Mouse (Mus musculus): ENCODE measurements around the gene Klhl2. TPM values are rescaled to one million over a fixed set of nuclear protein-coding genes. Genes with fewer than 3 reads are reported as not detected.

Klhl2 gene
- total and polyA plus RNA-seq, 3 experiments = 11.5 to 12.1 TPM; not detected in 1

DNA sequence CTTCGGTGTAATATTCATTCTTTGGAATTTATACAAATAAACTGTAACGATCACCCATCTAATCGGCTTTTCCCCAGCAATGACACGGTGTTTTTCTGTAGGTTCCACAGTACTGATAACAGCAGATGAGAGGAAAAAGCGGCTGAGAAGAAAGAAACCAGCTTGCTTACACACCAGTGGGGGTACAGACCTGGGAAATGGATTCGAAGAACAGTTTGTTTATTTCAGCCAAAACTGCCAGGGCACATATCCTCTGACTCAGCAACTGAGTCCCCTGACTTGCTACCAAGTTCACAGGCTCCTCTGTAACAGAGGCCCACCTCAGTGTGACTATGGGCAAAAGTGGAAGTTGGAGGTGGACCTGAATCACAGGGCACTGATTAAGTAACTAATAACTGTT is 67.9 kb downstream of the Klhl2 start (continued):
- no peak for TF ChIP-seq BHLHE40 (IDR thresholded peaks at IDR 0.05; ENCODE audit: borderline replicate concordance, low read depth, low read length)
- TF ChIP-seq RAD21 (IDR thresholded peaks at IDR 0.05; ENCODE audit: low read depth, low read length) = no peak
- TF ChIP-seq MEF2A (IDR thresholded peaks at IDR 0.05; ENCODE audit: extremely low read depth, insufficient replicate concordance, low read depth, low read length, poor library complexity, severe bottlenecking) = no peak
- TF ChIP-seq EP300 (IDR thresholded peaks at IDR 0.05; ENCODE audit: low read depth in 1 of 2, low read length in 2 of 2) = peak; percentile 50 to 70
- TF ChIP-seq JUND (IDR thresholded peaks at IDR 0.05; ENCODE audit: low read depth, low read length) = no peak
- no peak for TF ChIP-seq ZNF384 (IDR thresholded peaks at IDR 0.05; ENCODE audit: low read depth, low read length)
- TF ChIP-seq SIN3A (IDR thresholded peaks at IDR 0.05; ENCODE audit: low read length) = 0 out of 2 replicates have a peak, but pooled peaks have one; percentile 7
- TF ChIP-seq ZC3H11A (IDR thresholded peaks at IDR 0.05; ENCODE audit: low read depth, low read length) = no peak
- no peak for TF ChIP-seq KAT2A (conservative IDR thresholded peaks at IDR 0.05; ENCODE audit: low read depth, low read length)
- TF ChIP-seq TCF12 (IDR thresholded peaks at IDR 0.05; ENCODE audit: low read depth, low read length) = no peak

DNA sequence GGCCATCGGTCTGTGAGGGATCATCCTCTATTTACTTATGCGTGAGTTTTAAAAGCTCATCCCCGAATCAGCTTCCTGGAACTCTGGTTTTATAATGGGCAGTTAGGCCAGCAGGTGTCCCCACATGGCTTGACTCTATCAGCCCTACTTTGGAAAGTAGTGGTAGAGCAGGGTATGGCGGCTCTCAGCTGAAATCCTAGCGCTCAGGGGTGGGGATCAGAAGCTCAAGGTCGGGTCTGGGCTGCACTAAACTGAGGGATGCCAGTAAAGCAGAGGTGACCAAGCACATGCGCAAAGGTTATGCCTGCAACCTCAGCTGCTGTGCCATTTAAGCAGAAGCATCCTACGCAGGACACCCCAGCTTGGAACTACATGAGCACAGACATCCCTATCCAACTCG is 71.9 kb downstream of the Klhl2 start:
- H3K9ac ChIP-seq (ENCODE audit: control insufficient read depth, low read depth, low read length, poor library complexity, severe bottlenecking) = no peak overlapping the region
- no peak overlapping the region for H3K27ac ChIP-seq (ENCODE audit: control insufficient read depth, low read depth, low read length)
- peaks cover 0 to 7% of the 10 kb centered on the region in 2 experiments; a peak in 2 of 4 replicates for H3K36me3 ChIP-seq (ENCODE audit: control insufficient read depth in 1 of 2, insufficient read depth in 2 of 2, low read length in 2 of 2)

DNA sequence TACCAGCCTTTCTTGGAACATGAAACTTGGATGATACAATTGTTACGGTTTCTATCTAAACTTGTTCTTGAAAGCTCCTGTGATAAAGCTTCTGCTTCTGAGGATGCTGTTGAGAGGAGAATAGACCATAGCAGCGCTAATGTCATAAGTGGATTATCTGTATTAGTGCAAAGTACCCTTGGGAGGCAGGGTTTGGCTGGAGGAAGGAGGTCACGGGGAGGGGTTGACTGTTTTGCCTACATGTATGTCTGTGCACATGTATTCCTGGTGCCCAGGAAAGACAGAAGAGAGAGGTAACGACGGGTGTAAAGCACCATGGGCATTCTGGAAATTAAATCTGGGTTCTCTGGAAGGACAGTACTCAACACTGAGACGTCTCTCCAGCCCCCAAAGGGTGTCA is 75.7 kb downstream of the Klhl2 start:
- DNase-seq (ENCODE audit: low read depth, low spot score) = no peak
- Histone ChIP-seq H3K4me1 (ENCODE audit: control insufficient read depth in 1 of 2, insufficient read depth in 2 of 2, low read length in 2 of 2) (no peaks in the 10 kb centered on the region), H3K79me2 (ENCODE audit: control insufficient read depth, insufficient read depth, low read length, poor library complexity) (no peaks in the 10 kb centered on the region), H3K27ac (ENCODE audit: control insufficient read depth, low read depth, low read length) (no peak overlapping the region), H3K9ac (ENCODE audit: control insufficient read depth, low read depth, low read length, poor library complexity, severe bottlenecking) (no peak overlapping the region), H3K4me3 (ENCODE audit: control insufficient read depth in 1 of 2, insufficient read depth in 1 of 2, low read depth in 2 of 2, low read length in 2 of 2) (no peak overlapping the region), H3K36me3 (ENCODE audit: control insufficient read depth in 1 of 2, insufficient read depth in 2 of 2, low read length in 2 of 2) (peaks cover 0 to 3% of the 10 kb centered on the region in 2 experiments; a peak in 1 of 4 replicates), H3K27me3 (ENCODE audit: control insufficient read depth in 1 of 2, insufficient read depth in 2 of 2, low read length in 2 of 2) (no peaks in the 10 kb centered on the region), H3K9me3 (replicated peaks; ENCODE audit: insufficient read depth, low read length) (no peaks in the 10 kb centered on the region)
- no peak for TF ChIP-seq NRF1 (IDR thresholded peaks at IDR 0.05; ENCODE audit: insufficient read depth, low read depth, low read length, poor library complexity, severe bottlenecking)

More for the DNA sequence above, 71.9 kb downstream of the Klhl2 start:
- no peak for DNase-seq (ENCODE audit: low read depth, low spot score)
- H3K79me2 ChIP-seq (ENCODE audit: control insufficient read depth, insufficient read depth, low read length, poor library complexity) = no peaks in the 10 kb centered on the region
- H3K9me3 ChIP-seq (replicated peaks; ENCODE audit: insufficient read depth, low read length) = no peaks in the 10 kb centered on the region
- H3K4me3 ChIP-seq (ENCODE audit: control insufficient read depth in 1 of 2, insufficient read depth in 1 of 2, low read depth in 2 of 2, low read length in 2 of 2) = no peak overlapping the region
- H3K27me3 ChIP-seq (ENCODE audit: control insufficient read depth in 1 of 2, insufficient read depth in 2 of 2, low read length in 2 of 2) = no peaks in the 10 kb centered on the region
- TF ChIP-seq E2F4 (IDR thresholded peaks at IDR 0.05; ENCODE audit: borderline replicate concordance, low read depth, low read length) = no peak
- TF ChIP-seq USF2 (IDR thresholded peaks at IDR 0.05; ENCODE audit: borderline replicate concordance in 1 of 2, insufficient read depth in 1 of 2, low read depth in 1 of 2, low read length in 2 of 2) = no peak
- no peak for TF ChIP-seq EP300 (IDR thresholded peaks at IDR 0.05; ENCODE audit: low read depth in 1 of 2, low read length in 2 of 2)
- no peak for TF ChIP-seq TAL1 (IDR thresholded peaks at IDR 0.05; ENCODE audit: low read length)
- TF ChIP-seq MXI1 (IDR thresholded peaks at IDR 0.05; ENCODE audit: low read depth, low read length) = no peak
- TF ChIP-seq POLR2AphosphoS5 (IDR thresholded peaks at IDR 0.05; ENCODE audit: borderline replicate concordance, low read depth, low read length) = no peak
- TF ChIP-seq MEF2A (IDR thresholded peaks at IDR 0.05; ENCODE audit: extremely low read depth, insufficient replicate concordance, low read depth, low read length, poor library complexity, severe bottlenecking) = no peak
- TF ChIP-seq ZNF384 (IDR thresholded peaks at IDR 0.05; ENCODE audit: low read depth, low read length) = no peak
- no peak for TF ChIP-seq MAZ (IDR thresholded peaks at IDR 0.05; ENCODE audit: low read depth, low read length)
- no peak for TF ChIP-seq RAD21 (IDR thresholded peaks at IDR 0.05; ENCODE audit: low read depth, low read length)
- TF ChIP-seq ZMIZ1 (IDR thresholded peaks at IDR 0.05; ENCODE audit: low read depth, low read length) = no peak
- no peak for TF ChIP-seq JUND (IDR thresholded peaks at IDR 0.05; ENCODE audit: low read depth, low read length)
- TF ChIP-seq MAFK (IDR thresholded peaks at IDR 0.05; ENCODE audit: borderline replicate concordance, low read depth, low read length) = no peak
- no peak for TF ChIP-seq SMC3 (IDR thresholded peaks at IDR 0.05; ENCODE audit: low read depth, low read length)
- peaks cover 2 to 13% of the 10 kb centered on the region in 2 experiments; a peak in 3 of 4 replicates for H3K4me1 ChIP-seq (ENCODE audit: control insufficient read depth in 1 of 2, insufficient read depth in 2 of 2, low read length in 2 of 2)
